Mouse (Mus musculus) brain, embryonic 14.5 days (tissue): Measurements from ENCODE around the gene Rnf181.

ENCODE experiments used
- CTCF ChIP-seq: fragments of 200-500 bp; IDR thresholded peaks from 2 replicates; pipeline ENCODE4 v1.5.1; 2012; ENCODE audit warnings: inconsistent platforms, mild to moderate bottlenecking, moderate library complexity, borderline replicate concordance; ENCODE audit not compliant: insufficient read depth, insufficient read length; ENCODE audit errors: extremely low read depth
- POLR2A ChIP-seq: fragments of 200-500 bp; IDR thresholded peaks from 2 replicates; pipeline ENCODE4 v1.6.1; 2012; ENCODE audit warnings: mild to moderate bottlenecking, inconsistent platforms, borderline replicate concordance; ENCODE audit not compliant: poor library complexity, insufficient read depth, insufficient read length, severe bottlenecking; ENCODE audit errors: extremely low read depth

DNA sequence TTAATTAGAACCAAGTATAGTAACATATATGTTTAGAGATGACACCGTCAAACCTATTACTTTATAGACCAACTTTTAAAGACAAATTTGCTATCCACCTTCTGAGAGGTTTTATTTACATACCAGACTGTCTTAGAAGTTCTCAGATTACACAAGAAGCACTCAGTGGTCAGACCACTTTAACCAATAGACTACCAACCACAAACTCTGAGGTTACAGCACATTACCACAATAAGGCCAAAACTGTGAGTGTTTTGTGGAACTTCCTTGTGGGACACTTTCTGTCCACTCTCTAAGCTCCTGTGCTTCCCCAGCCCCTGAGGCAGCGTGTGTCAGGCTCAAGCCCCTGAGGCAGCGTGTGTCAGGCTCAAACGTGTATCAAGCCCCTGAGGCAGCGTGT lies 37.7 kb downstream of the Rnf181 start:
- TF ChIP-seq CTCF (no peak), POLR2A (no peak)
